Mouse (Mus musculus): Measurements from ENCODE around the gene Pdk3. TPM values are rescaled to one million over a fixed set of nuclear protein-coding genes. Genes with fewer than 3 reads are reported as not detected.

Gene Pdk3
- polyA plus RNA-seq (2015; fragmentation: Nextera tagmentation; extraction: Ambion mirVana): 65.2 and 69.5 TPM in 2 replicates

DNA sequence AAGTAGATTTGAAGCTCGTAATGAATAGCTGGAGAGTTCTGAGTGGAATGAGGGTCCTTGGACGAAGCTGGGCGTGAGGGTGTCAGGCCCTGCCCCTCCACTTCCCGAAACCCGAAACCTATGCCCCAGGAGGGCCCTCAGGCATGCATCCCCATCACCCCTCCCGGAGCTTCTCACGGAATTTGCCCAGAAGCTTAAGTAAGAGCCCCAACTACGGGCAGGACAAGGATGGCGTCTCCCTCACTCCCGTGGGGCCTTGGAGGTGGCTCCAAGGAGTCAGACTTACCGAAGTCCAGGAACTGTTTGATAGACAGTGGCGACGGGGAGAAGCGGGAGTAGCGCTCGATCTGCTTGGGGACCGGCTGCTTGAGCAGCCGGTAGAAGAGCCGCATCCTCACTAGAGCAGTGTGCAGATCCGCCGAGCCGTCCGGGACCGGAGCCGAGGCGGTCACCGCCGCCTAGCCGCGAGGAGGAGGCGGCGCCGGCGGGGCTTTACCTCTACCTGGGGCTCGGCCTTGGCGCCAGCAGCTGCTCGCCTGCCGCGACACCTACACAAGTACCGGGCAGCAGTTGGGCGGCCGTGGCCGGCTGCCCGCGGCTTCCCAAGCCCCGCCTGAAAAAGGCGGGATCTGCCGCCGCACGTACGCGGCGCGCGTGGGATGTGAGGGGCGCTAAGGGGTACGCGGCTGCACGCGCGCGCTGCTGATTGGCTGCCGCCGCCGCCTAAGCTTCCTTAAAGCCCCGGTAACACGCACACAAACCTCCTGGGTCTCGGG, at the start of gene Pdk3:
Gene Pdk3 (minus strand): TSS at position 641 of the 776 bp plus-strand sequence.
- H3K4me1 ChIP-seq: no peaks in the 10 kb centered on the region; the same call in 1 of the 2 replicates
- 9% methylated on average over 67 of the region's 68 CpGs for WGBS
- H3K4me3 ChIP-seq: peak within 1 kb of the TSS; percentile 61
- peak; percentile 97 for ATAC-seq (ENCODE audit: borderline replicate concordance, extremely low read depth, low FRiP score, low TSS enrichment)
- no peaks in the 10 kb centered on the region for H3K9me3 ChIP-seq
- peak within 1 kb of the TSS; percentile 58 for H3K9ac ChIP-seq
- peak within 1 kb of the TSS; percentile 54 for H3K4me2 ChIP-seq
- H3K27me3 ChIP-seq: no peaks in the 10 kb centered on the region
- H3K36me3 ChIP-seq: no peaks in the 10 kb centered on the region
- H3K27ac ChIP-seq: peak within 1 kb of the TSS; percentile 95

- H3K27ac ChIP-seq: no peak overlapping the region
- no peaks in the 10 kb centered on the region for H3K9me3 ChIP-seq
- H3K4me1 ChIP-seq: no peaks in the 10 kb centered on the region
- no peak overlapping the region for H3K9ac ChIP-seq
- peaks cover 8% of the 10 kb centered on the region; the same call in 1 of the 2 replicates for H3K27me3 ChIP-seq
- H3K4me3 ChIP-seq: no peak overlapping the region
- H3K36me3 ChIP-seq: no peaks in the 10 kb centered on the region
- no peak for ATAC-seq (ENCODE audit: borderline replicate concordance, extremely low read depth, low FRiP score, low TSS enrichment)
- no peak overlapping the region for H3K4me2 ChIP-seq
- WGBS: 77% methylated on average over 3 of the region's 3 CpGs
Observed at GRCm38 (mm10) chrX:93877634-93878016, 45.6 kb upstream of the Pdk3 start.

GRCm38 (mm10) chrX:93876981-93877633, 45.1 kb upstream of the Pdk3 start:
- WGBS: 74% methylated on average over 7 of the region's 7 CpGs
- Histone ChIP-seq H3K9ac (no peak overlapping the region), H3K4me3 (no peak overlapping the region), H3K27ac (no peak overlapping the region), H3K27me3 (peaks cover 8% of the 10 kb centered on the region; the same call in 1 of the 2 replicates), H3K9me3 (no peaks in the 10 kb centered on the region), H3K4me2 (no peak overlapping the region), H3K36me3 (no peaks in the 10 kb centered on the region), H3K4me1 (no peaks in the 10 kb centered on the region)
- no peak for ATAC-seq (ENCODE audit: borderline replicate concordance, extremely low read depth, low FRiP score, low TSS enrichment)

DNA sequence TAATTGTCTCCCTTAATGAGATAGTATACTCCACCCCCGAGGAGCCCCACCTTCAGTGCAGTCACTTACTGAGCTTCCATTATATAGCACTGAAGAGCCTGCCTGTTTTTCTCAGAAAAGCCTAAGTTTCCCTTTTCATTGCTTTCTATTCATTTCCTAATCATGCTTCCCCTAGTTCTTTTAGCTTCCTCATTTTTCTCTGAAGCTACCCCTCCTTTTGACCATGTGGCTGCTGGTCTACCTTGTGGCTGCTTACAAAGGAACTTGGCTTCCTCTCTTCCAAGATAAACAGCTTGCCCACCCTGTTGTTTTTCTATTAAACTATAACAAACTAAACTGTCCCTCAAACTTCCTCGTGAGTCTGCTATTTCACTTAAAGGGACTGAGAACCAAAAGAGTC, 31.4 kb upstream of the Pdk3 start:
- ATAC-seq (ENCODE audit: borderline replicate concordance, extremely low read depth, low FRiP score, low TSS enrichment): no peak
- Histone ChIP-seq H3K9ac (no peak overlapping the region), H3K27ac (no peak overlapping the region), H3K4me2 (no peak overlapping the region), H3K4me3 (no peak overlapping the region), H3K36me3 (no peaks in the 10 kb centered on the region), H3K4me1 (no peaks in the 10 kb centered on the region), H3K9me3 (no peaks in the 10 kb centered on the region), H3K27me3 (peaks cover 16% of the 10 kb centered on the region; the same call in 1 of the 2 replicates)
- WGBS: 29% methylated on average over 2 of the region's 2 CpGs

GRCm38 (mm10) chrX:93862525-93863086, 30.6 kb upstream of the Pdk3 start:
- Histone ChIP-seq H3K27me3 (peaks cover 16% of the 10 kb centered on the region; the same call in 1 of the 2 replicates), H3K4me2 (no peak overlapping the region), H3K27ac (no peak overlapping the region), H3K4me1 (no peaks in the 10 kb centered on the region), H3K4me3 (no peak overlapping the region), H3K9ac (no peak overlapping the region), H3K9me3 (no peaks in the 10 kb centered on the region), H3K36me3 (no peaks in the 10 kb centered on the region)
- no peak for ATAC-seq (ENCODE audit: borderline replicate concordance, extremely low read depth, low FRiP score, low TSS enrichment)
- 53% methylated on average over 4 of the region's 4 CpGs for WGBS

DNA sequence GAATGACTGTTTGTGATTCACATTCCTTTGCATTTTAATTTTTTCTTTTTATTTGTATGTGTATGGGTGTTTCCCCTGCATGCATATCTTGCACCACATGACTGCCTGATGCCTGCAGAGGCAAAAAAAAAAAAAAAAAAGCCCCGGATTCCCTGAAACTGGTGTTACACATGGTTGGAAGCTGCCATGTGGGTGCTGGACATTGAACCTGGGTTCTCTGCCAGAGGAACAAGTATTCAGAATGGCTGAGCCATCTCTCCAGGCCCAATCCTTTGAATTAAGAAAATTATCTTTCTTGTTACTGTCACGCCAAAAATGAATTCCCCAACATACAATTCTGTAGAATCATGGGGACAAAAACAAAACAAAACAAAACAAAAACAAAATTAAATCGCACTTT, 25.8 kb upstream of the Pdk3 start:
- H3K4me3 ChIP-seq: no peak overlapping the region

DNA sequence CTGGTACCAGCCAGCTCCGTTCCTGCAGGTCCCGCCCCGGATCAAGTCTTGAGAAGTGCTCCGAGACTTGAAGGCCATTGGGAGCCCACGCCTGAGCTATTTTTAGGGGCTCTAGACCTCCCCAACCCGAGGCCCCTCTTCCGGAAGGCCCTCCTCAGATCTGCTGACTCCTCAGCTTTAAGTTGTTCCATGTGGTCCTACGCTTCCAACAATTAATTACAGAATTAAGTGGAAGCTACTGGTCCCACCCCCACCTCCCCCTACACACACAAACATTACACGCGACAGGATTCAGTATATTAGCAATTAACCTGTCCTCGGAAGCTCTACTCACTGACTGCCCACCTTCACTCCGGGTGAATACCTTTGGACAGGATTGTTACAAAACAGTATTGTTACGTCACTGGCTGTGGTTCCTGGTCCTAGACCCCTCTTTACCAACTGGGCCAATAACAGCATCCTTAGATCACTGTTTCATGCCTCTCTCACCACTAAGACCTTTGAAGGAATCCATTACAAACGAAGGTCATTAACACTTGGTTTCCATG, 410 bp upstream of the Pdk3 start:
- Histone ChIP-seq H3K4me3 (peak overlapping the region; percentile 61), H3K9ac (peak overlapping the region; percentile 58; the same call in 1 of the 2 replicates), H3K27ac (peak overlapping the region; percentile 95), H3K4me1 (no peaks in the 10 kb centered on the region; the same call in 1 of the 2 replicates), H3K27me3 (no peaks in the 10 kb centered on the region), H3K4me2 (peak overlapping the region; percentile 54), H3K9me3 (no peaks in the 10 kb centered on the region), H3K36me3 (no peaks in the 10 kb centered on the region)
- 20% methylated on average over 14 of the region's 14 CpGs for WGBS
- no peak for ATAC-seq (ENCODE audit: borderline replicate concordance, extremely low read depth, low FRiP score, low TSS enrichment)

More for the DNA sequence above, 25.8 kb upstream of the Pdk3 start:
- no peak for ATAC-seq (ENCODE audit: borderline replicate concordance, extremely low read depth, low FRiP score, low TSS enrichment)
- H3K9ac ChIP-seq: no peak overlapping the region
- 62% methylated on average over 3 of the region's 3 CpGs for WGBS
- H3K27ac ChIP-seq: no peak overlapping the region
- H3K9me3 ChIP-seq: no peaks in the 10 kb centered on the region
- H3K4me1 ChIP-seq: no peaks in the 10 kb centered on the region
- peaks cover 10% of the 10 kb centered on the region; the same call in 1 of the 2 replicates for H3K27me3 ChIP-seq
- H3K36me3 ChIP-seq: no peaks in the 10 kb centered on the region
- no peak overlapping the region for H3K4me2 ChIP-seq

- no peaks in the 10 kb centered on the region; the same call in 1 of the 2 replicates for H3K4me1 ChIP-seq
- no peak for ATAC-seq (ENCODE audit: borderline replicate concordance, extremely low read depth, low FRiP score, low TSS enrichment)
- no peak overlapping the region for H3K4me3 ChIP-seq
Observed at GRCm38 (mm10) chrX:93825787-93826186, 6.2 kb downstream of the Pdk3 start.

GRCm38 (mm10) chrX:93808040-93808439, 24.0 kb downstream of the Pdk3 start:
- no peaks in the 10 kb centered on the region for H3K9me3 ChIP-seq
- WGBS: 100% methylated on average over 1 of the region's 1 CpGs
- no peaks in the 10 kb centered on the region for H3K36me3 ChIP-seq
- no peak overlapping the region for H3K4me2 ChIP-seq
- H3K27ac ChIP-seq: no peak overlapping the region
- no peak overlapping the region for H3K9ac ChIP-seq
- H3K4me1 ChIP-seq: no peaks in the 10 kb centered on the region
- ATAC-seq (ENCODE audit: borderline replicate concordance, extremely low read depth, low FRiP score, low TSS enrichment): no peak
- H3K27me3 ChIP-seq: no peaks in the 10 kb centered on the region
- no peak overlapping the region for H3K4me3 ChIP-seq

More at GRCm38 (mm10) chrX:93825787-93826186, 6.2 kb downstream of the Pdk3 start:
- Histone ChIP-seq H3K9ac (no peak overlapping the region), H3K9me3 (no peaks in the 10 kb centered on the region), H3K4me2 (no peak overlapping the region), H3K27me3 (no peaks in the 10 kb centered on the region; the same call in 1 of the 2 replicates), H3K27ac (no peak overlapping the region), H3K36me3 (no peaks in the 10 kb centered on the region)
- WGBS: 32% methylated on average over 2 of the region's 2 CpGs

- no peak overlapping the region for H3K9ac ChIP-seq
- H3K4me1 ChIP-seq: no peaks in the 10 kb centered on the region
- no peak for ATAC-seq (ENCODE audit: borderline replicate concordance, extremely low read depth, low FRiP score, low TSS enrichment)
- no peak overlapping the region for H3K4me3 ChIP-seq
- H3K36me3 ChIP-seq: no peaks in the 10 kb centered on the region
- H3K9me3 ChIP-seq: no peaks in the 10 kb centered on the region
- no peaks in the 10 kb centered on the region for H3K27me3 ChIP-seq
- no peak overlapping the region for H3K4me2 ChIP-seq
- no peak overlapping the region for H3K27ac ChIP-seq
Observed at GRCm38 (mm10) chrX:93793168-93793567, 38.8 kb downstream of the Pdk3 start.

- Histone ChIP-seq H3K9ac (no peak overlapping the region), H3K4me1 (no peaks in the 10 kb centered on the region), H3K27me3 (no peaks in the 10 kb centered on the region), H3K4me3 (no peak overlapping the region), H3K9me3 (no peaks in the 10 kb centered on the region), H3K36me3 (no peaks in the 10 kb centered on the region), H3K27ac (no peak overlapping the region), H3K4me2 (no peak overlapping the region)
- WGBS: 63% methylated on average over 1 of the region's 1 CpGs
- no peak for ATAC-seq (ENCODE audit: borderline replicate concordance, extremely low read depth, low FRiP score, low TSS enrichment)
Observed at GRCm38 (mm10) chrX:93789562-93789961, 42.4 kb downstream of the Pdk3 start.

All from lung, embryonic 15.5 days (tissue).